Mouse (Mus musculus) lung, postnatal 0 days (tissue): ENCODE results near the gene Ankrd55.

Experiments used
- CTCF ChIP-seq: IDR thresholded peaks from 2 replicates; pipeline ENCODE4 v1.5.1; 2016; ENCODE audit warnings: antibody characterized with exemption, mild to moderate bottlenecking
- EP300 ChIP-seq: IDR thresholded peaks from 2 replicates; pipeline ENCODE4 v1.6.1; 2016; ENCODE audit warnings: antibody characterized with exemption, mild to moderate bottlenecking, control low read depth

- TF ChIP-seq CTCF (no peak), EP300 (no peak)
Observed at GRCm38 (mm10) chr13:112426265-112427135, 138.2 kb downstream of the Ankrd55 start.
